Comparison of ENCODE assay signal across 8 mouse cellular contexts in the genomic region with DNA sequence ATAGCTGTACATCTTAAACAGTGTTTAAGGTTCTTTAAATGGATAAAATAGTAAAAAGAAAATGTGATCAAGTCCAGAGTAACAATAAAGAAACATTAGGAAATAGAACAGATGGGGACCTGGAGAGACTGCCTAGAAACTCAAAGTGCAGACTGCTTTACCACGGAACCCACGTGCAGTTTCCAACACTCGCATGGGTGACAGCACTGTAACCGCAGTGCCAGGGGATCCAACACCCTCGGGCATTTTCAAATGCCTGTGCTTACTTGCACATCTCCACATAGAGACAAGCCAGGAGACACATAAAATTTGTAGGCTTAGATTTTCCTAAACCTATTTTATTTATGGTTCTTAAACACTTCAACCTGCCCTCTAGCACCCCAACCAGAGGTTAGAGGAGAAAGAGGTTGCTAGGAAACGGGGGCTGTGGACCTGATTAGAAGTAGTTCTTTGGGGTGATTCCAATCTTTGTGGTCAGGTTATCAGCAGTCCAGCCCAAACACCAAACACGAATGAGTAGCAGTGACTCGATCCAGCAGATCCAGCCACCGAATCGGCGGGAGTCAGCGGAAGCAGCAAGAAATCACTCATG. TPM values are rescaled to one million over a fixed set of nuclear protein-coding genes. Genes with fewer than 3 reads are reported as not detected.
DNase-seq lines count a peak whose midpoint lies in the region; ATAC-seq and TF ChIP-seq lines count a peak whose summit lies in the region.

No protein-coding gene starts in this region.

- no peaks in the 10 kb centered on the region for H3K27me3 ChIP-seq in heart, embryonic 13.5 days (replicated peaks)
- H3K27me3 ChIP-seq in ES-Bruce4 (ENCODE audit: control insufficient read depth, insufficient read depth, low read length, poor library complexity, severe bottlenecking) = no peaks in the 10 kb centered on the region
- no peaks in the 10 kb centered on the region for H3K27me3 ChIP-seq in hindbrain, embryonic 10.5 days (ENCODE audit: insufficient read depth, poor library complexity, severe bottlenecking)
- no peaks in the 10 kb centered on the region for H3K27me3 ChIP-seq in midbrain, embryonic 11.5 days (ENCODE audit: control insufficient read depth, insufficient read depth, low read length)

- no peaks in the 10 kb centered on the region for H3K4me1 ChIP-seq in heart, embryonic 13.5 days
- no peaks in the 10 kb centered on the region for H3K4me1 ChIP-seq in ES-Bruce4 (ENCODE audit: control insufficient read depth, insufficient read depth, low read length)
- H3K4me1 ChIP-seq in hindbrain, embryonic 10.5 days (replicated peaks) = no peaks in the 10 kb centered on the region
- H3K4me1 ChIP-seq in midbrain, embryonic 11.5 days (ENCODE audit: control insufficient read depth, insufficient read depth, low read length) = no peaks in the 10 kb centered on the region

- H3K4me3 ChIP-seq in heart, embryonic 13.5 days = peak overlapping the region; percentile 38
- H3K4me3 ChIP-seq in ES-Bruce4 (ENCODE audit: low read depth, low read length) = peak overlapping the region; percentile 70
- H3K4me3 ChIP-seq in hindbrain, embryonic 10.5 days = peak overlapping the region; percentile 42
- H3K4me3 ChIP-seq in midbrain, embryonic 11.5 days (ENCODE audit: low read depth, low read length) = peak overlapping the region; percentile 25

- TF ChIP-seq EP300 in ES-Bruce4 (IDR thresholded peaks at IDR 0.05; ENCODE audit: insufficient read depth, low read depth, low read length) = no peak

- peak overlapping the region; percentile 22; the same call in 1 of the 2 replicates for H3K27ac ChIP-seq in heart, embryonic 13.5 days (replicated peaks)
- no peak overlapping the region for H3K27ac ChIP-seq in ES-Bruce4 (ENCODE audit: insufficient read depth, low read length)
- peak overlapping the region; percentile 71; the same call in 1 of the 2 replicates for H3K27ac ChIP-seq in hindbrain, embryonic 10.5 days
- H3K27ac ChIP-seq in midbrain, embryonic 11.5 days (ENCODE audit: low read depth, low read length) = no peak overlapping the region

- peak overlapping the region; percentile 69 for H3K9ac ChIP-seq in heart, embryonic 13.5 days
- H3K9ac ChIP-seq in ES-Bruce4 (ENCODE audit: low read depth, poor library complexity, severe bottlenecking) = peak overlapping the region; percentile 17
- peak overlapping the region; percentile 47; the same call in 1 of the 2 replicates for H3K9ac ChIP-seq in midbrain, embryonic 11.5 days (ENCODE audit: low read length)

- no peaks in the 10 kb centered on the region for H3K9me3 ChIP-seq in heart, embryonic 13.5 days
- H3K9me3 ChIP-seq in ES-Bruce4 (replicated peaks; ENCODE audit: control insufficient read depth, insufficient read depth, low read length, poor library complexity, severe bottlenecking) = no peaks in the 10 kb centered on the region
- H3K9me3 ChIP-seq in hindbrain, embryonic 10.5 days = 0 out of 2 replicates have a peak, but pooled peaks cover under 1% of the 10 kb centered on the region
- H3K9me3 ChIP-seq in midbrain, embryonic 11.5 days (ENCODE audit: control insufficient read depth, low read length) = no peaks in the 10 kb centered on the region

- no peaks in the 10 kb centered on the region for H3K36me3 ChIP-seq in heart, embryonic 13.5 days
- no peaks in the 10 kb centered on the region for H3K36me3 ChIP-seq in ES-Bruce4 (ENCODE audit: control insufficient read depth, insufficient read depth, low read length, poor library complexity, severe bottlenecking)
- no peaks in the 10 kb centered on the region for H3K36me3 ChIP-seq in hindbrain, embryonic 10.5 days
- no peaks in the 10 kb centered on the region for H3K36me3 ChIP-seq in midbrain, embryonic 11.5 days (ENCODE audit: control insufficient read depth, insufficient read depth, low read length)

- 39% methylated on average over 12 of the region's 12 CpGs for WGBS in heart, embryonic 13.5 days
- 57% methylated on average over 12 of the region's 12 CpGs for WGBS in hindbrain, embryonic 10.5 days
- WGBS in midbrain, embryonic 11.5 days = 60% methylated on average over 12 of the region's 12 CpGs

- peak overlapping the region; percentile 64 for H3K4me2 ChIP-seq in heart, embryonic 13.5 days
- peak overlapping the region; percentile 45 for H3K4me2 ChIP-seq in midbrain, embryonic 11.5 days

- TF ChIP-seq POLR2A in ES-Bruce4 (IDR thresholded peaks at IDR 0.05; ENCODE audit: insufficient read depth, low read length) = no peak

- intact Hi-C loops in heart, postnatal 10 days (cut with DNase I) = no loop called here

- TF ChIP-seq CTCF in ES-Bruce4 (IDR thresholded peaks at IDR 0.05; ENCODE audit: low read depth, low read length) = no peak

- DNase-seq in heart, postnatal 10 days = no peak
- no peak for DNase-seq in hindbrain, embryonic 10.5 days (ENCODE audit: low spot score)
- DNase-seq in midbrain, embryonic 11.5 days (ENCODE audit: low spot score, missing footprints) = peak; percentile 44
- DNase-seq in retina, postnatal 1 day = no peak
- no peak for DNase-seq in right cerebral cortex, postnatal 14 days

- no peak for ATAC-seq in heart, embryonic 13.5 days (ENCODE audit: extremely low read depth, insufficient number of reproducible peaks, low FRiP score, low TSS enrichment)
- ATAC-seq in midbrain, embryonic 11.5 days (ENCODE audit: low FRiP score) = no peak
- no peak for ATAC-seq in monocyte, adult 5-6 weeks (replicated peaks; ENCODE audit: insufficient number of reproducible peaks, low FRiP score, low TSS enrichment, poor library complexity, severe bottlenecking)

RNA-seq across cellular contexts. Expression of a gene that starts 29.2 kb away (rescaled TPM):
- 8.8 and 9.0 TPM in 2 replicates for polyA plus RNA-seq in heart, embryonic 13.5 days (2015; fragmentation: Nextera tagmentation; extraction: Ambion mirVana)
- total RNA-seq in heart, postnatal 10 days (2021) = 10 to 100 TPM; 32.2 to 35.6 TPM
- 9.2 and 9.5 TPM in 2 replicates for polyA plus RNA-seq in ES-Bruce4 (2011; ENCODE audit: insufficient read depth, insufficient read length, low read depth, missing spikeins)
- 16.2 and 23.4 TPM in 2 replicates for polyA plus RNA-seq in hindbrain, embryonic 10.5 days (2016; fragmentation: Nextera tagmentation; extraction: Ambion mirVana)
- 14.5 and 16.0 TPM in 2 replicates for polyA plus RNA-seq in midbrain, embryonic 11.5 days (2014; fragmentation: Nextera tagmentation; extraction: Ambion mirVana)
- 2.9 to 5.9 TPM (median 3.4 TPM) in 3 replicates for total RNA-seq in monocyte, adult 5-6 weeks (2017)

RNA-seq across cellular contexts. Expression of a gene that starts 39.0 kb away (rescaled TPM):
- polyA plus RNA-seq in heart, embryonic 13.5 days (2015; fragmentation: Nextera tagmentation; extraction: Ambion mirVana) = 81.3 and 86.7 TPM in 2 replicates
- total RNA-seq in heart, postnatal 10 days (2021) = 10 to 100 TPM; 46.8 to 50.0 TPM
- polyA plus RNA-seq in ES-Bruce4 (2011; ENCODE audit: insufficient read depth, insufficient read length, low read depth, missing spikeins) = 441 and 480 TPM in 2 replicates
- 123 and 147 TPM in 2 replicates for polyA plus RNA-seq in hindbrain, embryonic 10.5 days (2016; fragmentation: Nextera tagmentation; extraction: Ambion mirVana)
- polyA plus RNA-seq in midbrain, embryonic 11.5 days (2014; fragmentation: Nextera tagmentation; extraction: Ambion mirVana) = 43.2 and 46.0 TPM in 2 replicates
- total RNA-seq in monocyte, adult 5-6 weeks (2017) = 53.4 to 77.1 TPM (median 61.5 TPM) in 3 replicates

RNA-seq across cellular contexts. Expression of a gene that starts 59.2 kb away (rescaled TPM):
- 1.1 and 1.2 TPM in 2 replicates for polyA plus RNA-seq in heart, embryonic 13.5 days (2015; fragmentation: Nextera tagmentation; extraction: Ambion mirVana)
- total RNA-seq in heart, postnatal 10 days (2021) = 10 to 100 TPM; 17.1 to 17.2 TPM
- 17.2 and 17.3 TPM in 2 replicates for polyA plus RNA-seq in ES-Bruce4 (2011; ENCODE audit: insufficient read depth, insufficient read length, low read depth, missing spikeins)
- polyA plus RNA-seq in hindbrain, embryonic 10.5 days (2016; fragmentation: Nextera tagmentation; extraction: Ambion mirVana) = 2.1 TPM in 2 replicates
- polyA plus RNA-seq in midbrain, embryonic 11.5 days (2014; fragmentation: Nextera tagmentation; extraction: Ambion mirVana) = 10.1 and 13.4 TPM in 2 replicates
- total RNA-seq in monocyte, adult 5-6 weeks (2017) = 0.29 to 0.39 TPM in 2 of 3 replicates, not detected in the other

Comparison
In these comparisons a context has a peak if more than half of its experiments do, and no peak if none do; other contexts are left out.
1. H3K27ac ChIP-seq: peak in heart, embryonic 13.5 days (single experiment) and hindbrain, embryonic 10.5 days (single experiment); none in ES-Bruce4 (single experiment) and midbrain, embryonic 11.5 days (single experiment).
2. H3K9ac ChIP-seq: peak in every context shown above with its lines; median percentile 69 in heart, embryonic 13.5 days; 47 in midbrain, embryonic 11.5 days; 17 in ES-Bruce4.
3. Peak in every context shown above with its lines, with median percentiles within 50 percentile points of each other: H3K4me3 ChIP-seq.